Mouse (Mus musculus): ENCODE measurements around the gene Lhfpl2. TPM values are rescaled to one million over a fixed set of nuclear protein-coding genes. Genes with fewer than 3 reads are reported as not detected.

Gene Lhfpl2
- polyA plus RNA-seq, 1 experiment, result 35.7 TPM

- Histone ChIP-seq H3K36me3 (ENCODE audit: control insufficient read depth, insufficient read depth) (no peaks in the 10 kb centered on the region), H3ac (ENCODE audit: control insufficient read depth, insufficient read length) (no peak overlapping the region), H3K4me3 (no peak overlapping the region), H3K4me2 (ENCODE audit: low read depth) (no peak overlapping the region), H3K79me2 (ENCODE audit: control insufficient read depth, insufficient read depth) (peaks cover 59% of the 10 kb centered on the region), H3K27me3 (ENCODE audit: control insufficient read depth, insufficient read depth, insufficient read length) (no peaks in the 10 kb centered on the region)
- no peak for TF ChIP-seq MYOD1 (IDR thresholded peaks at IDR 0.05; ENCODE audit: control insufficient read depth in 1 of 3, insufficient read length in 2 of 3, low read depth in 2 of 3)
- TF ChIP-seq USF1 (IDR thresholded peaks at IDR 0.05; ENCODE audit: low read depth), result no peak
- no peak for TF ChIP-seq MAX (IDR thresholded peaks at IDR 0.05; ENCODE audit: low read depth)
- no peak for TF ChIP-seq SRF (IDR thresholded peaks at IDR 0.05; ENCODE audit: control insufficient read depth, insufficient read length, low read depth)
- TF ChIP-seq TCF12 (IDR thresholded peaks at IDR 0.05; ENCODE audit: insufficient read depth, poor library complexity, severe bottlenecking), result no peak
- no peak for TF ChIP-seq MYOG (IDR thresholded peaks at IDR 0.05; ENCODE audit: control insufficient read depth in 1 of 3, insufficient read depth in 1 of 3, insufficient read length in 2 of 3, low read depth in 2 of 3)
- TF ChIP-seq REST (IDR thresholded peaks at IDR 0.05; ENCODE audit: insufficient read depth, insufficient read length), result no peak
- no peak for TF ChIP-seq TCF3 (IDR thresholded peaks at IDR 0.05; ENCODE audit: insufficient read length, low read depth)
- no peak for TF ChIP-seq CEBPB (IDR thresholded peaks at IDR 0.05; ENCODE audit: insufficient read depth, poor library complexity, severe bottlenecking)
- no peak for TF ChIP-seq POLR2A (IDR thresholded peaks at IDR 0.05; ENCODE audit: insufficient read length, low read depth)
- no peak for TF ChIP-seq POLR2AphosphoS2 (IDR thresholded peaks at IDR 0.05; ENCODE audit: insufficient read length, low read depth)
- TF ChIP-seq E2F4 (IDR thresholded peaks at IDR 0.05; ENCODE audit: insufficient read depth), result no peak
Measured at GRCm38 (mm10) chr13:94131135-94131534, 73.5 kb downstream of the Lhfpl2 start.

GRCm38 (mm10) chr13:94132187-94132995 lies 74.8 kb downstream of the Lhfpl2 start:
- Histone ChIP-seq H3K27me3 (ENCODE audit: control insufficient read depth, insufficient read depth, insufficient read length) (no peaks in the 10 kb centered on the region), H3ac (ENCODE audit: control insufficient read depth, insufficient read length) (no peak overlapping the region), H3K36me3 (ENCODE audit: control insufficient read depth, insufficient read depth) (no peaks in the 10 kb centered on the region), H3K4me3 (no peak overlapping the region), H3K4me2 (ENCODE audit: low read depth) (peak overlapping the region; percentile 49), H3K79me2 (ENCODE audit: control insufficient read depth, insufficient read depth) (peaks cover 52% of the 10 kb centered on the region)
- TF ChIP-seq MYOD1 (IDR thresholded peaks at IDR 0.05; ENCODE audit: control insufficient read depth in 1 of 3, insufficient read length in 2 of 3, low read depth in 2 of 3) (no peak), CEBPB (IDR thresholded peaks at IDR 0.05; ENCODE audit: insufficient read depth, poor library complexity, severe bottlenecking) (peak; percentile 82)

- H3K36me3 ChIP-seq (ENCODE audit: control insufficient read depth, insufficient read depth), result peaks cover 13% of the 10 kb centered on the region
- no peak overlapping the region for H3K4me3 ChIP-seq
- peaks cover 56% of the 10 kb centered on the region for H3K79me2 ChIP-seq (ENCODE audit: control insufficient read depth, insufficient read depth)
- H3K27me3 ChIP-seq (ENCODE audit: control insufficient read depth, insufficient read depth, insufficient read length), result no peaks in the 10 kb centered on the region
- H3ac ChIP-seq (ENCODE audit: control insufficient read depth, insufficient read length), result no peak overlapping the region
- no peak overlapping the region for H3K4me2 ChIP-seq (ENCODE audit: low read depth)
- TF ChIP-seq REST (IDR thresholded peaks at IDR 0.05; ENCODE audit: insufficient read depth, insufficient read length), result no peak
Measured at GRCm38 (mm10) chr13:94134646-94135045, 77.0 kb downstream of the Lhfpl2 start.

GRCm38 (mm10) chr13:94135180-94135579 lies 77.6 kb downstream of the Lhfpl2 start:
- Histone ChIP-seq H3K4me2 (ENCODE audit: low read depth) (no peak overlapping the region), H3ac (ENCODE audit: control insufficient read depth, insufficient read length) (no peak overlapping the region), H3K4me3 (no peak overlapping the region), H3K36me3 (ENCODE audit: control insufficient read depth, insufficient read depth) (peaks cover 13% of the 10 kb centered on the region), H3K27me3 (ENCODE audit: control insufficient read depth, insufficient read depth, insufficient read length) (no peaks in the 10 kb centered on the region), H3K79me2 (ENCODE audit: control insufficient read depth, insufficient read depth) (peaks cover 51% of the 10 kb centered on the region)
- no peak for TF ChIP-seq TCF3 (IDR thresholded peaks at IDR 0.05; ENCODE audit: insufficient read length, low read depth)
- no peak for TF ChIP-seq SRF (IDR thresholded peaks at IDR 0.05; ENCODE audit: control insufficient read depth, insufficient read length, low read depth)
- TF ChIP-seq MYOG (IDR thresholded peaks at IDR 0.05; ENCODE audit: control insufficient read depth in 1 of 3, insufficient read depth in 1 of 3, insufficient read length in 2 of 3, low read depth in 2 of 3), result no peak
- TF ChIP-seq TCF12 (IDR thresholded peaks at IDR 0.05; ENCODE audit: insufficient read depth, poor library complexity, severe bottlenecking), result no peak
- TF ChIP-seq MAX (IDR thresholded peaks at IDR 0.05; ENCODE audit: low read depth), result no peak
- no peak for TF ChIP-seq REST (IDR thresholded peaks at IDR 0.05; ENCODE audit: insufficient read depth, insufficient read length)
- no peak for TF ChIP-seq USF1 (IDR thresholded peaks at IDR 0.05; ENCODE audit: low read depth)
- no peak for TF ChIP-seq POLR2AphosphoS2 (IDR thresholded peaks at IDR 0.05; ENCODE audit: insufficient read length, low read depth)
- TF ChIP-seq POLR2A (IDR thresholded peaks at IDR 0.05; ENCODE audit: insufficient read length, low read depth), result no peak
- TF ChIP-seq MYOD1 (IDR thresholded peaks at IDR 0.05; ENCODE audit: control insufficient read depth in 1 of 3, insufficient read length in 2 of 3, low read depth in 2 of 3), result no peak

- TF ChIP-seq REST (IDR thresholded peaks at IDR 0.05; ENCODE audit: insufficient read depth, insufficient read length) (no peak), TCF3 (IDR thresholded peaks at IDR 0.05; ENCODE audit: insufficient read length, low read depth) (no peak), MYOD1 (IDR thresholded peaks at IDR 0.05; ENCODE audit: control insufficient read depth in 1 of 3, insufficient read length in 2 of 3, low read depth in 2 of 3) (peak in 2 of 3 experiments; percentile 63 to 71), POLR2AphosphoS2 (IDR thresholded peaks at IDR 0.05; ENCODE audit: insufficient read length, low read depth) (peak; percentile 47)
- no peak overlapping the region for H3K4me3 ChIP-seq
- peaks cover 16% of the 10 kb centered on the region for H3K36me3 ChIP-seq (ENCODE audit: control insufficient read depth, insufficient read depth)
- H3ac ChIP-seq (ENCODE audit: control insufficient read depth, insufficient read length), result no peak overlapping the region
- H3K79me2 ChIP-seq (ENCODE audit: control insufficient read depth, insufficient read depth), result peaks cover 54% of the 10 kb centered on the region
- peak overlapping the region; percentile 16 for H3K4me2 ChIP-seq (ENCODE audit: low read depth)
- H3K27me3 ChIP-seq (ENCODE audit: control insufficient read depth, insufficient read depth, insufficient read length), result no peaks in the 10 kb centered on the region
Measured at GRCm38 (mm10) chr13:94139713-94140445, 82.3 kb downstream of the Lhfpl2 start.
